Mouse (Mus musculus) thymus, adult 2 months (tissue): Measurements from ENCODE around the gene Rae1.

Experiments
- CTCF ChIP-seq: fragments of 200-500 bp; IDR thresholded peaks from 2 replicates; pipeline ENCODE4 v1.5.1; 2012; ENCODE audit warnings: mild to moderate bottlenecking, control low read depth, low read length, moderate library complexity, borderline replicate concordance; ENCODE audit not compliant: control insufficient read depth, poor library complexity, insufficient read depth; ENCODE audit errors: extremely low read depth
- POLR2A ChIP-seq: fragments of 200-500 bp; IDR thresholded peaks from 2 replicates; pipeline ENCODE4 v1.6.1; 2012; ENCODE audit warnings: mild to moderate bottlenecking, low read length, control low read depth, moderate library complexity; ENCODE audit not compliant: control insufficient read depth, poor library complexity, insufficient read depth; ENCODE audit errors: extremely low read depth

GRCm38 (mm10) chr2:172975159-172975558, 24.8 kb upstream of the Rae1 start:
- TF ChIP-seq CTCF (no peak), POLR2A (no peak)
